Mouse (Mus musculus) liver, embryonic 11.5 days (tissue): ENCODE measurements around the gene Angel1. TPM values are rescaled to one million over a fixed set of nuclear protein-coding genes. Genes with fewer than 3 reads are reported as not detected.

ENCODE experiments used
- ATAC-seq: fragments of 200-750 bp; cut with Nextera tagmentation; replicated peaks from 2 replicates; pipeline ENCODE4 v1.8.0; 2017; ENCODE audit warnings: moderate number of reproducible peaks, mild to moderate bottlenecking, moderate TSS enrichment, moderate library complexity; ENCODE audit not compliant: low FRiP score
- DNase-seq: peaks from one replicate; pipeline ENCODE4 v3.0.0-alpha.2; 2017; ENCODE audit warnings: low spot score
- H3K27ac ChIP-seq: fragments of 300-500 bp; sonication (generic); 2 replicates; pipeline ENCODE4 v1.5.1; 2014; ENCODE audit warnings: mild to moderate bottlenecking, low read depth, low read length, control low read depth
- H3K27me3 ChIP-seq: fragments of 300-500 bp; sonication (generic); replicated peaks from 2 replicates; pipeline ENCODE4 v1.6.1; 2014; ENCODE audit warnings: low read length, mixed read lengths; ENCODE audit not compliant: control insufficient read depth, insufficient read depth
- H3K36me3 ChIP-seq: fragments of 300-500 bp; sonication (generic); 2 replicates; pipeline ENCODE4 v1.6.1; 2014; ENCODE audit warnings: mild to moderate bottlenecking, low read length, moderate library complexity, mixed read lengths; ENCODE audit not compliant: control insufficient read depth, insufficient read depth
- H3K4me1 ChIP-seq: fragments of 300-500 bp; sonication (generic); replicated peaks from 2 replicates; pipeline ENCODE4 v1.6.1; 2014; ENCODE audit warnings: low read length, mixed read lengths; ENCODE audit not compliant: control insufficient read depth, insufficient read depth
- H3K4me2 ChIP-seq: fragments of 300-500 bp; sonication (generic); 2 replicates; pipeline ENCODE4 v1.6.1; 2014; ENCODE audit warnings: mild to moderate bottlenecking, control low read depth, moderate library complexity
- H3K4me3 ChIP-seq: fragments of 300-500 bp; sonication (generic); 2 replicates; pipeline ENCODE4 v1.5.1; 2014; ENCODE audit warnings: low read depth, low read length, control low read depth
- H3K9ac ChIP-seq: fragments of 300-500 bp; sonication (generic); 2 replicates; pipeline ENCODE4 v1.6.1; 2014; ENCODE audit warnings: low read depth, low read length, control low read depth
- H3K9me3 ChIP-seq: fragments of 300-500 bp; sonication (generic); 2 replicates; pipeline ENCODE4 v1.6.1; 2016; ENCODE audit warnings: low read length, inconsistent platforms, mixed read lengths; ENCODE audit not compliant: control insufficient read depth
- WGBS: fragments of 180-500 bp; shearing (Covaris S2); extraction: QIAGEN DNeasy Blood & Tissue Kit; methylation state at CpG from one replicate; pipeline ENCODE4 v1.1.7; 2014; 5-methylcytosine and 5-hydroxymethylcytosine counted together
- polyA plus RNA-seq: library from polyadenylated mRNA; unstranded; fragments of >200 nt; fragmentation: Nextera tagmentation; extraction: Ambion mirVana; gene quantifications from 2 replicates; pipeline ENCODE4 v1.2.1, GENCODE M21; 2014

The Angel1 gene
- polyA plus RNA-seq, 1 experiment from 2014 or later, result 4.0 TPM

DNA sequence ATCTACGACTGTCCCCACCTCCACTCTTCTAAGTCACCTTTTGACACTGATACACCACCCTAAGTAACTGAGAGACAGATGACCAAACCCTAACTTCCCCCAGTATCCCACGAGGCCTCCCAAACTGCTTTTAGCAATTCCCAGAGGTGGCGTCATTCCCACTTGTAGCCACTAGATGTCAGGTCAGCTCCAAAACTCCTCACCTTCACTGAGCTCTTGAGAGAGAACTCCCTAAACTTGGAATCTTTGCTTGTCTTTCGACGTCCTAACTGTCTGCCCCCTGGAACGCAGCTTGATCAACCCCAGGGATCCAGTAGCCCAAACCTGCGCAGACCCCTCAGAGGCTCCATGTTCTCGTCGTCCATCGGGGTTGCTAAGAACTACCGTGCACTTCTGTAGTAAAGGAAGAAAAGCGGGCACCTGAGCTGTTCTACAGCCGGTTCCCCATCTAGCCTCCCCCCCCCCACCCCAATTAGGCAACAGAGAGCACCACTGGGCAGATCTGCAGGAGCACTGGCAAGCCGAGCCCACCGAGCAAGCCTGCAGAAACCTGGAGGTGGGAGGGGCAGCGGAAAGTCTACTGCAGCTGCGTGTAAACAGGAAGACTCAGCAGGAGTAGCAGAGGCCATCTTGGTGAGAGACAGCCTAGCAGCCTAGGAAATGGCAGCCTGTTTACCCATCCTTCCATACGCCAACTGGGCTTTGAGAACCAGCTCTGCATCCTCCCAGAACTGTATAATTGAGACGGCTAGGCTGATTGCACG, 41.8 kb upstream of the Angel1 start:
- Histone ChIP-seq H3K36me3 (no peaks in the 10 kb centered on the region), H3K4me3 (no peak overlapping the region), H3K27me3 (no peaks in the 10 kb centered on the region), H3K9me3 (no peaks in the 10 kb centered on the region), H3K4me1 (no peaks in the 10 kb centered on the region), H3K4me2 (peak overlapping the region; percentile 25; the same call in 1 of the 2 replicates), H3K9ac (no peak overlapping the region), H3K27ac (no peak overlapping the region)
- WGBS, result 39% methylated on average over 20 of the region's 20 CpGs
- no peak for ATAC-seq
- peak; percentile 42 for DNase-seq

DNA sequence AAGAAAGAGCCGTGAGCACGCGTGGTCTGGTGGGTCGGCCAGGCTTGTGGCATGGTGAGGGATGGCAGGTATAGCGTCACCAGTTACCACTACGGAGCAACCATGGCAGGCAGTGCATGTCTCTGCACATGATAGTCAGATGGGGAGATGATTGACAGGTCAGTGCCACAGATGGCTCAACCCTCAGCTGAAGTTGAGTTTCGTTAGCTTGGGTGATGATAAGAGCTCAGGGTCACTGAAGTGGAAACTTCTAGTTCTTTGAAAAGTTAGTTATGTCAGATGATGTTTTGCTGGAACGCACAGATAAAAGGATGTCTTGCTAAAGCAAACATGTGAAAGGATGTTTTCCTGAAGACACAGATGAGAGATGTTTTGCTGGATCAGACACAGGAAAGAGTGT, 40.2 kb upstream of the Angel1 start:
- WGBS, result 80% methylated on average over 8 of the region's 8 CpGs
- H3K9me3 ChIP-seq, result no peaks in the 10 kb centered on the region
- no peak overlapping the region for H3K9ac ChIP-seq
- no peaks in the 10 kb centered on the region for H3K36me3 ChIP-seq
- H3K4me3 ChIP-seq, result no peak overlapping the region
- H3K4me2 ChIP-seq, result no peak overlapping the region
- H3K27ac ChIP-seq, result no peak overlapping the region
- no peak for DNase-seq
- no peak for ATAC-seq
- no peaks in the 10 kb centered on the region for H3K27me3 ChIP-seq
- no peaks in the 10 kb centered on the region for H3K4me1 ChIP-seq

DNA sequence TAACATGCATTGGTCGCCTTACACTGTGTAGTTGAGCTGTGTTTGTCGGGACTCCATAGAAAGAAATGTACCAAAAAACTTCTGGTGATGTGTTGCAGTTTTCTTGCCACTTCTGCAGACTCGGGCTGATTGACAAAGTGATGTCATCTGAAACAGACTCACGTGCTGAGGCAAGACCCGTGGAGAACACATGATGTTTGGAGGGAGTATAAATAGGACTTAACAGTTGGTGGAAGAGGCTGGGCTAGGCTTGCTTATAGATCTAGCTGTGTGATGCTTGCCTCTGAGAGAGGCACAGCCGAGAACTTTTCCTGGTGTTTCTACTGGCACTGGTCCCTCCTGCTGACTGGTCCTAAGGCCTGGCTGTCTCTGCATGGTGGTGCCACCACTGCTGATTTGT, 37.8 kb upstream of the Angel1 start:
- H3K27ac ChIP-seq, result no peak overlapping the region
- H3K4me1 ChIP-seq, result no peaks in the 10 kb centered on the region
- H3K4me3 ChIP-seq, result no peak overlapping the region
- WGBS, result 66% methylated on average over 6 of the region's 6 CpGs
- no peaks in the 10 kb centered on the region for H3K27me3 ChIP-seq
- H3K36me3 ChIP-seq, result no peaks in the 10 kb centered on the region
- ATAC-seq (no peak), DNase-seq (no peak)
- H3K9me3 ChIP-seq, result no peaks in the 10 kb centered on the region
- no peak overlapping the region for H3K4me2 ChIP-seq
- no peak overlapping the region for H3K9ac ChIP-seq

DNA sequence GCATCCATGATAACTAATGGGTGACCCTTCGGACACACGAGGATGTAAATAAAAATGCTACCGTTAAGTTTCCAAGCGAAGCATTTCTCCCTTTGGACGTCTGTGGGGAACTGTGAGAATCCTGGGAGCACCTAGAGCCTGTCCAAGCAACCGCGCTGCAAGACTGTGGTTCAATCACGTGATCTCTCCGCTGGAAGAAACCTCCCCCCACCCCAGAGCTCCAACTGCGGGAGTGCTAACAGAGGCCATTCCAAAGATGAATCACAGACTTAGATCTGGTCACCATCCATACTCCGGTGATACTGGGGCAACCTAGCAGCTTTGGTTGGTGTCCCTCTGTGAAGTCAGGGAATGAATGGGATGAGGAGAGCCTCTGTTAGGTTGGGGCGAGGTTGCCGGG, 34.8 kb upstream of the Angel1 start:
- DNase-seq (no peak), ATAC-seq (no peak)
- Histone ChIP-seq H3K27me3 (no peaks in the 10 kb centered on the region), H3K36me3 (no peaks in the 10 kb centered on the region), H3K9me3 (no peaks in the 10 kb centered on the region), H3K4me3 (no peak overlapping the region), H3K4me2 (no peak overlapping the region), H3K27ac (no peak overlapping the region), H3K9ac (no peak overlapping the region), H3K4me1 (no peaks in the 10 kb centered on the region)
- 60% methylated on average over 13 of the region's 13 CpGs for WGBS

DNA sequence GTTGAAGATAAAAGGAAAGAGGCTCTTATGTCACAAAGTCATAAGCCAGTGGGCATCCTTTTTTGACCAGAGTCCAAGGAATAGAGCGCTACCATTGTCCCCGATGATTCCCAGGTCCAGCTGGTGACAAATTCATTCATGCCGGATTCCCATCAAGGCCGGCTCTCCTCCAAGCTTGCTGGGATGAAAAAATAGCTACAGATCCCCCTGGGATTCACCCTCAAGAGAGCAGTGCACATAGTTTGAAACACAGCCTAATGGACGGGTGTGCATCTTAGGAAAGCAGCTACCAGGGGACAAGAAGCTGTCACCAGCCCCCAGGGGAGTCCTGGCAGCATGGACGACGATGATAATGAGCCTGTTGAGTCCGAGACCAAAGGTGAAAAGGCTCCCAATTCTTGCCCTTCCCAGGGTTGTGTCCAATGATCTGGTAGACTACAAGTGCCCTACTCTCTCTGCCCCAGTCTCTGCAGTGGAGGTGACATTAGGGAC, 8.1 kb upstream of the Angel1 start, which contains the start of gene Lrrc74a:
Gene Lrrc74a (plus strand): TSS at position 51 of the 492 bp plus-strand sequence.
- DNase-seq (no peak), ATAC-seq (no peak)
- 82% methylated on average over 8 of the region's 8 CpGs for WGBS
- H3K27ac ChIP-seq, result no peak within 1 kb of the TSS
- H3K36me3 ChIP-seq, result no peaks in the 10 kb centered on the region
- H3K9ac ChIP-seq, result no peak within 1 kb of the TSS
- no peak within 1 kb of the TSS for H3K4me3 ChIP-seq
- H3K27me3 ChIP-seq, result no peaks in the 10 kb centered on the region
- no peaks in the 10 kb centered on the region for H3K9me3 ChIP-seq
- H3K4me1 ChIP-seq, result no peaks in the 10 kb centered on the region
- H3K4me2 ChIP-seq, result no peak within 1 kb of the TSS

DNA sequence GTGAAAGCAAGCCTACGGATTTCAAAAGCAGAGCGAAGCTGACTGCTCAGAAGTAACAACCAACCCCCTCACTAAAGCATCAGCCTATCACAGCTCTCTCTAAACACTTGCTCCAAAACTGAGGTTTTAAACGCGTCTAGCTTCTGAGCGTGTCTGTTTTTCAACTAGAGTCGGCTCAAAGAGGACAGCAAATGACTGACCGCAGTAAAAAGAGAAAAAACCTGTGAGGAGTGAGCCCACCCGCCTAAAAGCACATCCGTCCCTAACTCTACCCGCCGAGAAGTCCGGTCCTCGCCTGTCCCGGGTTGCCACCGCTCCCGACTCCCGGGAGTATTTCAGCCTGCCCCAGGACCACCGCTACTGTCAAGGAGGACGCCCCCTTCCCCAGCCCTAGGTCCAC, 554 bp downstream of the Angel1 start:
- Histone ChIP-seq H3K36me3 (no peaks in the 10 kb centered on the region), H3K27me3 (no peaks in the 10 kb centered on the region), H3K9me3 (no peaks in the 10 kb centered on the region), H3K4me1 (no peaks in the 10 kb centered on the region; the same call in 1 of the 2 replicates), H3K4me3 (peak overlapping the region; percentile 79), H3K27ac (no peak overlapping the region), H3K4me2 (peak overlapping the region; percentile 99), H3K9ac (peak overlapping the region; percentile 72)
- ATAC-seq (peak; percentile 33), DNase-seq (peak; percentile 75)
- under 1% methylated on average over 19 of the region's 19 CpGs for WGBS

DNA sequence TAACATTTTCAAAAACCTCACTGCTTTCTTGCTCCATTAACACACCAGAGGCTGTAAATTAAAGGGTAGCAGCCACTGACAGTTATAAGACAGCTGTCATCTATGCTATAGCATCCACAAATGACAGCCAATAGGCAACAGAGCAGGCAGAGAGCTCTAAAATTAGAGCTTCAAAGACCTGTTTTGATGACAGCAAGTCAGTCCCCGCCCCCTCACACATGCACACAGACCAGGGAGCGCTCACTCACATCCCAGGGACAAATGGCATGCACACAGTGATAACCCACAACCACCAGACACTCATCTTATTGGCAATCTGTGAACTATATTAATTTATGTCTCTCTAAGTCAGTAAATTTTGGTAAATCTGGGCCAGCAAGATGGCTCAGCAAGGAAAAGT, 2.0 kb downstream of the Angel1 start:
- no peaks in the 10 kb centered on the region for H3K36me3 ChIP-seq
- DNase-seq (no peak), ATAC-seq (no peak)
- no peak overlapping the region for H3K4me3 ChIP-seq
- no peak overlapping the region for H3K9ac ChIP-seq
- H3K4me1 ChIP-seq, result no peaks in the 10 kb centered on the region; the same call in 1 of the 2 replicates
- no peaks in the 10 kb centered on the region for H3K27me3 ChIP-seq
- 70% methylated on average over 2 of the region's 2 CpGs for WGBS
- H3K4me2 ChIP-seq, result no peak overlapping the region
- H3K9me3 ChIP-seq, result no peaks in the 10 kb centered on the region
- no peak overlapping the region for H3K27ac ChIP-seq

DNA sequence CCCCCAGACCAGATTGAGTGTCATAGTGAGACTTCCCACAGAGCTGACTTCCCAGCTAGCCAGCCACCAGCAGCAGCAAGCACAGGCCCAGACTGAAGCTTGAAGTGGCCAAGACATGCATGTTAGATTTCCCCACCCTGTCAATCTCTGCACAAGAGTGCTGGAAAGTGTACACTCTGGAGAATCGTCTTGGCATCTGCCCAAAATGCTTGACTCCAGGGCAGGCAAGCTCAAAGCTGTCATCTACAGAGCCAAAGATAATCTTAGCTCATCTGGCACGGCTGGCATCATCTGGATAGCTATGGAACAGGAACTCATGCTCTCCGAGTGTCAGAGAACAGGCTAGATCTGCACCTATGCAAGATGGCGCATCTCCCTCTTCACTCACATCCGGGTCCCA, 4.8 kb downstream of the Angel1 start:
- H3K9me3 ChIP-seq, result no peaks in the 10 kb centered on the region
- H3K27ac ChIP-seq, result no peak overlapping the region
- ATAC-seq (no peak), DNase-seq (no peak)
- H3K36me3 ChIP-seq, result no peaks in the 10 kb centered on the region
- H3K9ac ChIP-seq, result no peak overlapping the region
- no peak overlapping the region for H3K4me3 ChIP-seq
- WGBS, result 86% methylated on average over 5 of the region's 5 CpGs
- no peak overlapping the region for H3K4me2 ChIP-seq
- H3K27me3 ChIP-seq, result no peaks in the 10 kb centered on the region
- H3K4me1 ChIP-seq, result no peaks in the 10 kb centered on the region; the same call in 1 of the 2 replicates
